Mouse (Mus musculus): Measurements from ENCODE around the gene Htr1a.

Gene Htr1a

DNA sequence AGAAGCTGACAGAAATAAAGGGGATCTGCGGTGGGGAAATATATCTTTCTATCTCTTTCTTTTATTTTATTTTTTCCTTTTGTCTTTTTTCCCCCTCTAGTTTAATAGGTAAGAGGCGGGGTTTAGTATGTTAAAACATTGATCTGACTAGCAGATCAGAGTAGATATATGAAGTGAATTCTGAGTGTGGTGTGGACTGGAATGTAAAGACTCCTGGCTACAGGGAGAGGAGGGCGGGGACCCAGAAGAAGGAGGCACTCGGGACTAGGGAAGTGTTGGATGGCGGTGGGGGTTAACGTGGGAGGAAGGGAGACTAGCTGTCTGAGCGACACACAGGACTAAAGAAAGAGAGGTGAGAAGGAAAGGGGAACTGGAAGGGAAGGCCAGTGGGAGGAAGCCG lies at the start of gene Htr1a:
TSS of gene Htr1a (plus strand) at position 301 of the 400 bp plus-strand sequence.
- in situ Hi-C loops (cut with MboI): no loop called here

DNA sequence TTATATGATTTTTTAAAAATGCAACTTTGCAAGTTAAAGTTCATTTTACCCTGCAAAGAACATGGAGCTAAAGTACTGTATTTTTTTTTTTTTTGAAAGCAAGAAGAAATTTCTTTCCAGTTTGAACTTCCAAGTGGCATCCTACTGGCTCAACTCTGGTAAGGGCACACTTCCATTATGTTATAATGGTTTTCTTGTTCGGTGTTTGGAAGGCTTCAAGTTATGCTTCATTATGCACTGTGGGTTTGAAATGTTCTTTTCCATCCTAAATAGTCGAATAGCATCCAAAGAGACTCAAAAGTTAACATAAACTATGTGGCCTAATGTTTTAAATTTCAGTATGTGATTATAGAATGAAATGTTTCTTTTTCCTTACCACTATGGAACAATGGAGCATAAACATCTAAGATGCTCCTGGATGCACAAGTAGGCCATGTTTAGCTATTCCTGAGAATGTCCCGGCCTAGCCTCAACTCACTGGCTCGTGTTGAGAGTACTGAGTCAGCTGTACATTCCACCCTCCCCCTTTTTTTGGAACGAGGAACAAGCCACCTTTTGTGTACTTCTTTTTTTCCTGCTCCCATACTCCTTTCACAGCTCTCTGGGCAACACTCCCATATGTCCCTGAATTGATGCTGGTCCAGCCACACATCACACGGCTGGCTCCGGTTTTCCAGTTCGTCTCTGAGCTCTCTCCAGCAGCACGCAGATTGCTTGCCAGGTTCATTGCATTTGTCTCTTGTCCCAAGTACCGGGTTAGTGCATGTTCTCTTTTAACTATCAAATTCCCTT lies 31.7 kb upstream of the Htr1a start:
- in situ Hi-C loops (cut with MboI): no loop called here

DNA sequence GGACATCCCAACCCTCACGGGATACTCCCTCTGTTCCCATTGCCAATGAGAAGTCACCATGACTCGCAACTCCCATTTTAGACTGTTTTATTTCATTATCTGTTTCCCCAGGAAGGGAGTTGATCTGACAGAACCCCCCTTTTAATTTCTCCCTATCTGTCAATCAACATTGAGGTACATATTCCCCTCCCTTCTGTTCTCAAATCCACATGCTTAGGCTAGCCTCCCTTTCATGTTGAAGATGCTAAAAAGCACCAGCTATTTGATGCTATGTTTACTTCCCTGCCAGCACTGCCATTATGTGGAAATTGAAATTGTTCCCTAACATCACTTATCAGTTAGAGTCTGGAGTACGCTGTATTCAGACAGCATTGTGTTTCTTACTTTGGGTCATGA lies 31.1 kb upstream of the Htr1a start:
- in situ Hi-C loops (cut with MboI): no loop called here

DNA sequence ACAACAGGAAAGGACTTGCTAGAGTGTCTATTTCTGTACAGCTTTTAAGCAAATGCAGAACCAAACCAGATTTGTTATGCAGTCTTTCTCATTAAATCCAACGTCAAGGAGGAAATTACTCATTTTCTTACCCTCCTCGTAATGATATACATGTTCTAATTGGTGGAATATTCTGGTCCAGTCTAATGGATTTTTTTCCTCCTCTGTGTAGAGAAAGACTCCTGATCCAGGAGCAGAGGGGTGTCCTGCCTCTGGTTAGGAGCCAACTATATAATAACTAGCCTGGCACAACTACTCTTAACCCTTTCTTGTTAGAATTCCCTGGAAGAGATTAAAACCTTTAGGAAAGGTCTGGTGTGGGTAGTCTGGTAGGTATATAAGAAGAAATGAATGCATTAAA lies 10.3 kb upstream of the Htr1a start:
- in situ Hi-C loops (cut with MboI): no loop called here

DNA sequence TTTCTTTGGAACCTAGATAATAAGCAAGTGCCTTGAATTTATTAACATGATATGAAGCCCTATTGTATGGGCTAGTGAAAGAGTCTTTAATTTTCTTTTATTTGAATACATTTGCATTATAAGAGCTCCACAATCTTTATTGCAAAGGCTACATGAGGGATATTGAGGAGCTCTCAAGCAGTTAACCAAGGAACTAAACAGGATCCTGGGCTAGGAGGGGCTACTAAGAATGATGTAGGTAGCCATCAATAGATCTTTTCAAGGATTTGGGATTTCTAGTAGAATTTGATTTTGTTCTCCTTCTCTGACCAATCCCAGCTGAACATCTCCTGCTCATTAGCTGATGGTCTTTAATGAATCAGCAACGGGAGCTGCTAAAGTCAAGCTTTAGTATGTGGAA lies 9.8 kb upstream of the Htr1a start:
- in situ Hi-C loops (cut with MboI): no loop called here

DNA sequence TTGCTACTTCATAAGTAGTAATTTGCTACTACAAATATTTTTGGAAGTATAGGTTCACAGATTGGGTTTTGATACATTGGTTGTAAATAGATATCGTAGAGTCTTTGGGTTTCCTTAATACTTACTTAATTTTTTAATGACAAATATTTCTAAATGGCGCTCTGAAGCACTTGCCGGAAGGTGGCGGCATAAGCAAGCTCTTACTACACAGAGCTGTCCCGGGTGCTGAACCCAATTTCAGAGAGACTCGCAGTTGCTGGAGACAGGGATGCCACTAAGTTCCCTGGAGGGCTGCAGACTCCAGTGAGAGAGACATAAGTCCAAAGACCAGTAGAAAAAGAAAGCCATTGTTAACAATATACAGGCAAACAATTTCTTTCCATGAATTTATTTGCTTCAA lies 863 bp upstream of the Htr1a start:
- in situ Hi-C loops (cut with MboI): no loop called here

DNA sequence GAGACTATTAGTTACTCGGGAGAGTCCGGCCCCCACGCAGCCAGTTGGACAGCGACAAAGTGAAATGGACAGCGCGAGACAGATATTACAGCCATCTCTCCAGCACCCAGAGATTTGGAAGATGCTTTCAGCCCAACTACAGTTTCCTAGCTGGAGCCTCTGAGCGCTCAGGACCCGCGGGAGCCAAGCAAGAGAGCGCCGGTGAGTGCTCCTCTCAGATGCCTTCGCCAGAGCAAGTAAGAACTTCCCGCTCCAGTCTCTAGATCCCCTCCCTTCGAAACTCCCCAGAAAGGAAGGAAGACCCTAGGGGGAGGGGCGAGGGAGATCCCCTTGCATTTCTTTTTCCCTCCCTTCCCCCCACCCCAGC lies 415 bp downstream of the Htr1a start:
- in situ Hi-C loops (cut with MboI): no loop called here

DNA sequence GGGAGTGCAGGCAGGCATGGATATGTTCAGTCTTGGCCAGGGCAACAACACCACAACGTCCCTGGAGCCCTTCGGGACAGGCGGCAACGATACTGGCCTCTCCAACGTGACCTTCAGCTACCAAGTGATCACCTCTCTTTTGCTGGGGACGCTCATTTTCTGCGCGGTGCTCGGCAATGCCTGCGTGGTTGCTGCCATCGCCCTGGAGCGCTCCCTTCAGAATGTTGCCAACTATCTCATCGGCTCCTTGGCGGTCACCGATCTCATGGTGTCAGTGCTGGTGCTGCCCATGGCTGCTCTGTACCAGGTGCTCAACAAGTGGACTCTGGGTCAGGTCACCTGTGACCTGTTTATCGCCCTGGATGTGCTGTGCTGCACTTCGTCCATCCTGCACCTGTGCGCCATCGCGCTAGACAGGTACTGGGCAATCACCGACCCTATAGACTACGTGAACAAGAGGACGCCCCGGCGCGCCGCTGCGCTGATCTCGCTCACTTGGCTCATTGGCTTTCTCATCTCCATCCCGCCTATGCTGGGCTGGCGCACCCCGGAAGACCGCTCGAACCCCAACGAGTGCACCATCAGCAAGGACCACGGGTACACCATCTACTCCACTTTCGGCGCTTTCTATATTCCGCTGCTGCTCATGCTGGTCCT lies 927 bp downstream of the Htr1a start:
- in situ Hi-C loops (cut with MboI): no loop called here

DNA sequence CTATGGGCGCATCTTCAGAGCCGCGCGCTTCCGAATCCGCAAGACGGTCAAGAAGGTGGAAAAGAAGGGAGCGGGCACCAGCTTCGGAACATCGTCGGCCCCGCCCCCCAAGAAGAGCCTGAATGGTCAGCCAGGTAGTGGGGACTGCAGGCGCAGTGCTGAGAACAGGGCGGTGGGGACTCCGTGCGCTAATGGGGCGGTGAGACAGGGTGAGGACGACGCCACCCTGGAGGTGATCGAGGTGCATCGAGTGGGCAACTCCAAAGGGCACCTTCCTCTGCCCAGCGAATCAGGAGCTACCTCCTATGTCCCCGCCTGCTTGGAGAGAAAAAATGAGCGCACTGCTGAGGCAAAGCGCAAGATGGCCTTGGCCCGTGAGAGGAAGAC lies 1.4 kb downstream of the Htr1a start:
- in situ Hi-C loops (cut with MboI): no loop called here

DNA sequence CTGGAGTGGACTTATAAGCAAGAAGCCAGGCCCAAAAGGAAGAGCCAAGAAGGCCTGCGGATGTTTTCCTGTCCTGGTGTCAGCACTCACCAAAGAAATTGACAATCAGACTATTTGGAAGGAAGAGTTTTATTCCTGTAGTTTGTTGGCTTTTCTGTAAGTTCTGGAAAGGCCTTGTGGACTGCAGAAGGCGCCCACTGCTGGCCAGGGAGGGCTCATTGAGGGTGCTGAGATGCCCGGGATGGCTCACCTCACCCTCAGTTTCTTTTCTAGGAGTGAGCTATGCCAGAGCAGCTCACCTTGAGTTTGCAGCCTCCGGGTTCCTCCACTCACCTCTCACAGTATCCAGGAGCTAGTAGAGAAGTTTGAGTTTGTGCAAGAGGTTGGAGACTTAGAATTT lies 2.8 kb downstream of the Htr1a start:
- in situ Hi-C loops (cut with MboI): no loop called here

DNA sequence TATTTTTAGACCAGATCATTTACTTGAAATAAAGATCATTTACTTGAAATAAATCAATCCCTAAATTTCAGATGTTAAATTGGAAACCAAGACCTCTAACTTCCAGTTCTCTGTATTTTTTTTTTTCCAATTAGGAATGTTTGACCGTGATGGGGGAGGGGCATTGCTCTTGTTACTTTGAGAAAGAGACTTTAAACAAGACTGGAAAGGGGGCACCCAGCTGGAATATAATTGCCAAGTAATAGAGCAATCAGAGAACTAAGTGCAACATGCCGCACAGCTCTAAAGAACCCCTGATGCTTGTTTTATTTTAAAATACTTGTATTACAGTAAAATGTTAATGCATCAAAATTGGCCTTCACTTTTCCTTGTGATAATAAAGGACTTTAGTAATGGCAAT lies 4.3 kb downstream of the Htr1a start:
- in situ Hi-C loops (cut with MboI): no loop called here

DNA sequence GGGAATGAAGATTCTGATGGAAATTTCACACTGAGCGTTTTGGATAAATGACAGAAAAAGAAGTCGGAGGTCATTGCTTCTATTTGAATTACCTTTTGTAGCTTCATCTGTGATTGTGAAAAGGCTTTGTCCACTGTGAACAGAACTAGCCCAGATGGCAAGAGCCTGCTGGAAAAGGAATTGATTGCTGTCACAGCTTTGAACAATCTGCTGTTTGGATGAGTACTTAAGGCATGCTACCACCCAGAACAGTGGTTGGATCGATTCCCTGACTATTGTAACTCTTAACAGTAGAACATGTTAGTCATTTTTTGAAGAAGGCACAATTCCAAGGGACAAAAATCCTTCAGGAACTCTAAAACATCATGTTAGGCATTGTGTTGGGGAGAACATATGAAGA lies 8.1 kb downstream of the Htr1a start:
- in situ Hi-C loops (cut with MboI): no loop called here
